Mouse (Mus musculus): ENCODE results near the gene Gm45711.

Gm45711 gene

DNA sequence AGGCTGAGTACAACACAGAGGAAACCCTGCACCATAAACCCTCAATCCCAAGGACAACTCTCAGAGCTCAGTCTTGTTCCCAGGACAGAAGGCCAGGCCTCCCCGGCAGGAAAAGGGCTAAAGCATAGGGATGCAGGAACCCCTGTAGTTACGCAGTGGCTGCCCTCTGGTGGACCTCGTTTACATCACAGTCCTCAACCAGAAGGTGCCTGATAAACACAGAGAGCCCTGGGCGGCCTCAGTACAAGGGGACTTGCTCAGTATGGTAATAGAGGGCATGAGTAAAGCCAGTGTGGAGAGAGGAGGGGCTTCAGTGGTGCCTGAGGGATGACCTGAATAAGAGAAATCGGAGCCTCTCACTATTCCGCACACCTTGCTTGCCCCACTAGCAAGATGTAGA is 75.3 kb downstream of the Gm45711 start:
- peak; percentile 28 for DNase-seq

DNA sequence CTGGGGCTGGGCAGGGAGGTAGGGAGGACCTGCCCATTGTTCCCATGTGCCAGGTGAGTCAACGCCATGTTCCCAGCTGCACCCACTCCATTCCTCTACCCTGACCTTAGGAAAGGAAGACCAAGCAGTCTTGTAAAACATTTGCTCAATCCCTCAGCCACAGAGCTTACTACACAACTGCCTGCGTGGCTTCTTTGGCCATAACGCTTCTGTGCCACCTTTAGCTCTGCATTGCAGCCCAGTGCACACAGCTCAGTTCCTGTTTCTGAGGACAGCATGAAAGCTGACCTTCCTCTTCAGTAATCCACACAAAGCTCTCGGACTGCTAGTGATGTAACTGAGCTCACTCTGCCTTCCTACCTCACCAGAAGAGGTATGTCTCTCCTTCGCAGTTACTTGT is 77.0 kb downstream of the Gm45711 start:
- no peak for DNase-seq

DNA sequence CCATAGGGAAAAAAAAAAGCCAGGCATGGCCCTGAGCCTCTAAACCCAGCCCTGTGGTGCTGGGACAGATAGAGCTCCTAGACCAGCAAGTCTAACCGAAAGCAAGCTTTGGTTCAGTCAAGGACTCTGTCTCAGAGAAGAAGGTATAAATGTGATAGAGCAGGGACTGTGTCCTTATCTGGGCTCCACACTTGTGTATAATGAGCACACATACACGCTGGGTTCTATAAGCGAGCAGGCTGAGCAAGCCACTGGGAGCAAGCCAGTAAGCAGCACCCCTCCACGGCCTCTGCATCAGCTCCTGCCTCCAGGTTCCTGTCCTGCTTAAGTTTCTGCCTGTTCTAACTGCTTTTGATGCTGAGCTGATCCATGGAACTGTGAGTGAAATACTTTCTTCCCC is 77.8 kb downstream of the Gm45711 start:
- no peak for DNase-seq

All from liver (tissue).